Mouse (Mus musculus) forebrain, embryonic 15.5 days (tissue): ENCODE measurements at regions not wholly inside any gene's neighbourhood (a gene's known extent, or its start where the extent isn't known, plus 50 kb on each side); places are given as distances from the start of the nearest gene placed in this dataset.

Experiments
- ATAC-seq: fragments of 200-750 bp; cut with Nextera tagmentation; replicated peaks from 2 replicates; pipeline ENCODE4 v1.8.0; 2017; ENCODE audit warnings: mild to moderate bottlenecking, moderate TSS enrichment, moderate library complexity
- H3K27ac ChIP-seq: fragments of 300-500 bp; sonication (generic); replicated peaks from 2 replicates; pipeline ENCODE4 v1.5.1; 2015; ENCODE audit warnings: mild to moderate bottlenecking, inconsistent platforms
- H3K27me3 ChIP-seq: fragments of 300-500 bp; sonication (generic); 2 replicates; pipeline ENCODE4 v1.6.1; 2015; ENCODE audit warnings: inconsistent platforms
- H3K36me3 ChIP-seq: fragments of 300-500 bp; sonication (generic); 2 replicates; pipeline ENCODE4 v1.6.1; 2015; ENCODE audit warnings: mild to moderate bottlenecking, inconsistent platforms
- H3K4me1 ChIP-seq: fragments of 300-500 bp; sonication (generic); 2 replicates; pipeline ENCODE4 v1.6.1; 2015; ENCODE audit warnings: inconsistent platforms
- H3K4me2 ChIP-seq: fragments of 300-500 bp; sonication (generic); replicated peaks from 2 replicates; pipeline ENCODE4 v1.6.1; 2015; ENCODE audit warnings: mild to moderate bottlenecking, inconsistent platforms
- H3K4me3 ChIP-seq: fragments of 300-500 bp; sonication (generic); 2 replicates; pipeline ENCODE4 v1.5.1; 2015; ENCODE audit warnings: mild to moderate bottlenecking, inconsistent platforms
- H3K9ac ChIP-seq: fragments of 300-500 bp; sonication (generic); replicated peaks from 2 replicates; pipeline ENCODE4 v1.6.1; 2015; ENCODE audit warnings: mild to moderate bottlenecking, inconsistent platforms
- H3K9me3 ChIP-seq: fragments of 300-500 bp; sonication (generic); 2 replicates; pipeline ENCODE4 v1.6.1; 2016; ENCODE audit warnings: inconsistent platforms
- WGBS: fragments of 180-500 bp; shearing (Covaris S2); methylation state at CpG from one replicate; pipeline ENCODE4 v1.1.7; 2015; ENCODE audit warnings: mixed read lengths; 5-methylcytosine and 5-hydroxymethylcytosine counted together

DNA sequence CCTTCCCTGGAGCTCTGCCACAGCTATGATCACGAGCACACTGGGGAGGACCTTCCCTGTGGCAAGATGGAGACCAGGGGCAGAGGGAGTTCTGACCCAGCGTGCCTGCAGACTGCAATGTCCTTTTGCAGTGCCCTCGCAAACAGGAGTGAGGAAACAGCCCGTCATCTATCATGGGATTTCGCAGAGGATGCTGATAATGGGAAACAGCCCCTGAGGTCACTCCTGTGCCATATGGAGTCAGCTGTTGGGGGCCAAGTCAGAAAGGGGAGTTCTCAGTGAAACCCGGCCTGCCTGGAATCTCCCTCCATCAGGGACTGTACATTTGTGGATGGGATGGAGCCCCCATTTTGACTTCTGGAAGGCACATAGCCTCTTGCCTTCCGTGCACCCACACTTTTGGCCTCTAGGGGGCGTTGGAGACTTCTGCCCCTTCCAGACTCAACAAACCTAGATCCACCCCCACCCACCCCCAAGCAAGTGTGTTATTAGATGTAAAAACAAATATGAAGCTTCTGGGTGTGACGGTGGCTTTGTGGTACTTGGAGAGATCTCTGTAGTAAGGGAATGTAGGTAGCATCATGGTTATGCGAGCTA lies 98.1 kb downstream of the Kdr start:
- WGBS, result 81% methylated on average over 10 of the region's 10 CpGs
- Histone ChIP-seq H3K27me3 (no peaks in the 10 kb centered on the region), H3K9me3 (no peaks in the 10 kb centered on the region), H3K9ac (no peak overlapping the region), H3K27ac (no peak overlapping the region), H3K4me1 (no peaks in the 10 kb centered on the region), H3K4me3 (no peak overlapping the region), H3K36me3 (no peaks in the 10 kb centered on the region), H3K4me2 (no peak overlapping the region)
- ATAC-seq, result no peak

DNA sequence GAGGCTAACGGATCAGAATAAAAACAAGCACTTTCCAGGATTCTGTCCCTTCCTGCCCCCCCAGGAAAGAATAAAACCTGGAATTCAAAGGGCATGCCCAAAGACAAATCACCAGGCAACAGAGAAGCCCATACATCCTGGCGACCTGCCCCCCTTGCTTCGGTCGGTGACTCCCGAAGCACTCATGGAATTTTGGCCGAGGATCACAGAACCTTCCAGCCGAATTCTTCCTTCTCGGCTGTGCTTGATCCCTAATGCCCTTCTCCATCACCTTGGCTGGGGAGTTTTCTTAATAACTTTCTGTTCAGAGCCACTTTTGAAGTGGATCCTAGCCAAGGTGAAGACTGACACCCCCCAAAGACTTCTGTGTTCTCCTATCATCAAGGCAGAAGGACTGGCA lies 99.9 kb downstream of the Kdr start:
- Histone ChIP-seq H3K9ac (no peak overlapping the region), H3K4me1 (no peaks in the 10 kb centered on the region), H3K4me3 (no peak overlapping the region)

DNA sequence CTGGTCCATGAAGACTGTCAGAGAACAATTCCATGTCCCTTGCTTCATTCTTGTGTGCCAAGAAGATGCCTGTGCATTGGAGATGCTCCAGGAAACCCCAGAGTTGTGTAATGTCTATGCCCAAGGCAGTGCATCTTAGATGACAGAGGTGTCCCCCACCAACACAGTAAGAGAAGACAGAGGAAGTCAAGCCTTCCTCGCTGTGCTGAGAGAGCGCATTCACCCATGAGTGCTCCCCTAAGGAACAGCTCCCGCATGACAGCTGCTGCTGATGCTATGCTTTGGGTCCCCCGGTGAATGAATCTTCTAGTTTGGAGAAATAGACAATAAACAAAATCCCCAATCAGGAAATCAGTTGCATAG lies 100.7 kb downstream of the Kdr start:
- Histone ChIP-seq H3K36me3 (no peaks in the 10 kb centered on the region), H3K27me3 (no peaks in the 10 kb centered on the region), H3K4me1 (no peaks in the 10 kb centered on the region), H3K4me3 (no peak overlapping the region), H3K27ac (no peak overlapping the region), H3K9ac (no peak overlapping the region), H3K4me2 (no peak overlapping the region), H3K9me3 (no peaks in the 10 kb centered on the region)
- WGBS, result 86% methylated on average over 4 of the region's 4 CpGs
- ATAC-seq, result no peak

More for the DNA sequence above, 99.9 kb downstream of the Kdr start:
- Histone ChIP-seq H3K36me3 (no peaks in the 10 kb centered on the region), H3K27ac (no peak overlapping the region), H3K9me3 (no peaks in the 10 kb centered on the region), H3K27me3 (no peaks in the 10 kb centered on the region), H3K4me2 (no peak overlapping the region)
- no peak for ATAC-seq
- 88% methylated on average over 8 of the region's 8 CpGs for WGBS

DNA sequence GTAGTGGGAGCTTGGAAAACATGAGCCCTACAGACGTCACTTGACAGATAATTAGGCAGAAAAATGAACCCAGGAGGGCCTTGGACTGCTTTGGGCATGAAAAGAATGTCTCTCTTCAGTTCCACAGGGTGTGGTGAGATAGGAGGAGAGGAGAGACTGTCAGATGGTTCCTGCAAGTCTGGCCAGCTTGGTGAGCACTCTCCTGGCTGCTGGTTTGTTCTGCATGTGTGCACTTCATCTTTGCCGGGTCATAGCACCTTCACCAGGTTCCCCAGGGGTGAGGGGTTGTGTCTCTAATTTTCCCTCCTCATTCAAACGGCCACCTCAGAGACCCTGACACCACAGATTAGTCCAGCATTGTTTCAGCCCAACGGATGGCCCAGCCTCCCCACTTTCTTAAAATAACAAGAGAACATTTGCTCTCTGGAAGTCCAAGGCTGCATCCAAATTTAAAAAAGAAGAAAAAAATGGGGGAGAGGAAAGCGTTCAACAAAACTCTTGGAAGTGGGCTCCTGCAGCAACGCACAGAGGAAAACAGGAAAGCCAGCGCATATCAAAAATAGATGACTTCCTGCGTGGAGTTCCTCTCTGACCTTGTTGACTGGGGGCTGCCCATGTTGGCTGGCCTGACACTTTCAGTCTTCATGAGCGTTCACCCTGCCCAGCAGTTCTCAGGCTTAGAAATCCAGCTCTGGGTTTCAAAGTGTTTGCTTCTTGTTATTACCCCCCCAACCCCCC lies 101.2 kb downstream of the Kdr start:
- no peaks in the 10 kb centered on the region for H3K9me3 ChIP-seq
- H3K4me1 ChIP-seq, result no peaks in the 10 kb centered on the region
- no peak overlapping the region for H3K4me2 ChIP-seq
- H3K27me3 ChIP-seq, result no peaks in the 10 kb centered on the region
- H3K9ac ChIP-seq, result no peak overlapping the region
- ATAC-seq, result no peak
- H3K27ac ChIP-seq, result no peak overlapping the region
- no peaks in the 10 kb centered on the region for H3K36me3 ChIP-seq
- whole genome bisulfite sequencing, result 71% methylated on average over 9 of the region's 9 CpGs
- no peak overlapping the region for H3K4me3 ChIP-seq

DNA sequence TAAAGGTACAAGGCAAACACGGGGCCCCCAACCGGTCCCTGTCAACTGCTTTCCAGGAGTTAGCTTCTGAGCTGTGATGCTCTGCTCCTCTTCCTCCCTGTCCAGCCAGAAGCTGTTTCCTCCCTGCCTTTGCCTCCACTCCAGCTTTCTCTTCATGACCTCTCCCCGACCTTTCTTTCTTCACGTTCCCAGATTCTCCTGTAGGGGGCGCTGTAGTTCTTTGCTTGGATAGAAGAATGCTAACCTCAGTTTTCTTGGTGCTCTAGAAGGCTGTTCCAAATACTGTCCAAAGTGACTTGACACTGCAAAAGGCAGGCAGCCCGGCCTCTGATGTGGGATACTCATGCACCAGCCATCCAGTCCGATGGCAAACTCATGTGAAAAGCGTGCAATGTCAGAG lies 107.1 kb downstream of the Kdr start:
- no peak overlapping the region for H3K9ac ChIP-seq
- no peaks in the 10 kb centered on the region for H3K4me1 ChIP-seq
- H3K27ac ChIP-seq, result no peak overlapping the region
- H3K4me3 ChIP-seq, result no peak overlapping the region
- H3K9me3 ChIP-seq, result 0 out of 2 replicates have a peak, but pooled peaks cover 1% of the 10 kb centered on the region
- whole genome bisulfite sequencing, result 30% methylated on average over 8 of the region's 8 CpGs
- no peak overlapping the region for H3K4me2 ChIP-seq
- no peaks in the 10 kb centered on the region for H3K36me3 ChIP-seq
- no peak for ATAC-seq
- H3K27me3 ChIP-seq, result no peaks in the 10 kb centered on the region

DNA sequence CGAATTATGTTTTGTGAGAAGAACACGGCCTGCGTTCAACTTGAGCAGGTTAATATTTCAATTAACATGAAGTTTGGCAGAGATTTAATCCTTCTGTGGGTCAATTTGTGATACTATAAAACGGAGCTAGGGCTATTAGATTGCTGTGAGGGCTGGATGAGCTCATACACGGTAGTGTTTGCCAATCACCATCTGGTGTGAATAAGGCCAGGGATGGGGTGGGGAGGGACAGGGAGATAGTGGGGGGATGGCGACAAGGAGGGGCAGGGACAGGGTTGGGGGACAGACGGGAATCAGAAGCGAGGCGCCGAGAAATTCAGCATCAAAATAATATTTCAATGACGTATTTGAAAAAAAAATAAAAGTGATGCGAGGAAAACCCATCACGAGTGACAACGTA lies 107.6 kb downstream of the Kdr start:
- no peak for ATAC-seq
- WGBS, result 73% methylated on average over 14 of the region's 14 CpGs
- Histone ChIP-seq H3K9ac (no peak overlapping the region), H3K36me3 (no peaks in the 10 kb centered on the region), H3K27me3 (no peaks in the 10 kb centered on the region), H3K4me3 (no peak overlapping the region), H3K4me2 (no peak overlapping the region), H3K9me3 (0 out of 2 replicates have a peak, but pooled peaks cover 3% of the 10 kb centered on the region), H3K4me1 (no peaks in the 10 kb centered on the region), H3K27ac (no peak overlapping the region)

DNA sequence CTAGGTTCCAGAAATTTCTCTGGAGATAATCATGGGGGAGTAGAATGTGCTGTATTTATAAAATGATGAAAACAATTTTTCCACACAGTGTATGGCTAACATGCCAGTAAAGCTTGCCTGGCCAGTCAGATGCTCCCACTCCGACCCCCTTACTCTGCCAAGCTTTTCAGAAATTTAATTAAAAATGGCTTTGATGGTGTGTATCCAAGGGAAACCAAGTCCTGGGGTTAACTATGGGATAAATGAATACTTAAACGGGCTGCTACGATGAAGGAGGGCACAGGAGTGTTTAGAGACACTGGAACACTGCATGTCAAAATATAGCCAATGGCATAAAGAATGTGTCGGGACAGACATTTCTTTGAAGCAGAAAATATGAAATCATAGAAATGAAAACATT lies 108.7 kb downstream of the Kdr start:
- H3K4me3 ChIP-seq, result no peak overlapping the region
- ATAC-seq, result no peak
- WGBS, result 17% methylated on average over 4 of the region's 4 CpGs
- no peaks in the 10 kb centered on the region for H3K4me1 ChIP-seq
- H3K36me3 ChIP-seq, result no peaks in the 10 kb centered on the region
- H3K4me2 ChIP-seq, result no peak overlapping the region
- H3K27me3 ChIP-seq, result no peaks in the 10 kb centered on the region
- H3K9ac ChIP-seq, result no peak overlapping the region
- 0 out of 2 replicates have a peak, but pooled peaks cover 3% of the 10 kb centered on the region for H3K9me3 ChIP-seq
- no peak overlapping the region for H3K27ac ChIP-seq

DNA sequence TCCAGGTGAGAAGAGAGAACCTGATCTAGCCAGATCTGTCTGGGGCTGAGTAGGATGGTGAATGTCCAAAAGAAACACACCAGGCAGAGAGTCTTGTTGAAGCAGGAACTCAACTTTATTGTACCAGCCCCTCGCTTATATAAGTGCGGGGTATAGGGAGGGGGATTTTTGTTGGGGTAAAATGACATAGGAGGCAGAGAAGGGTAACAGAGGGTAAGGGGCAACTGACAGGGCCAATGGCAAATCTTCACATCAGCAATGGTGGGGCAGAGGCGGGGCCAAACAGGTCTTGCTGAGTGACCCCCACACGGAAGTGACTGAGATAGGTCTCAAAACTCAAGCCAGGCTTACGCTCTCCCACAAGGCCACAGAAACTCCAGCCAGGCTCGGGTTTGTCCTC lies 113.2 kb downstream of the Kdr start:
- H3K4me2 ChIP-seq, result no peak overlapping the region
- H3K27me3 ChIP-seq, result no peaks in the 10 kb centered on the region
- ATAC-seq, result no peak
- 0 out of 2 replicates have a peak, but pooled peaks cover 3% of the 10 kb centered on the region for H3K9me3 ChIP-seq
- H3K4me3 ChIP-seq, result no peak overlapping the region
- H3K36me3 ChIP-seq, result no peaks in the 10 kb centered on the region
- no peaks in the 10 kb centered on the region for H3K4me1 ChIP-seq
- no peak overlapping the region for H3K27ac ChIP-seq
- WGBS, result 95% methylated on average over 6 of the region's 6 CpGs
- no peak overlapping the region for H3K9ac ChIP-seq

DNA sequence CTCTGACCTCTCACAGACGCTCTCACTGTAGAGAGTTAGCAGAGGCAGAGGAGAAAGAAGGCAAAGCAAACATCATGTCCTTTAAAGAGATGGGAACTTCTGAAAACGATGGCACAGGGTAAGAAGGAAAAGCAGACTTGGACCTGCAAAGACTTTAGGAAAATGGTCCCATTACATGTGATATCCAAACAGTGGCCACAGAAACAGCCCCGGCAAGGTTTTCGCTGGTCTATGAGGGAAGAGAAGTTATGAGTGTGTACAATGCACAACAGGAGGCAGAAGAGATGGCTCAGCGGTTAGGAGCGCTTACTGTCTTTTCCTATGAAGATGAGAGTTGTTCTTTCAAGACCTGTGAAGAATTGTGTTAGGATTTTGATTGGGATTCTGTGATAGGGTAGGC lies 114.9 kb downstream of the Kdr start:
- Histone ChIP-seq H3K4me2 (no peak overlapping the region), H3K4me1 (no peaks in the 10 kb centered on the region), H3K4me3 (no peak overlapping the region), H3K9me3 (0 out of 2 replicates have a peak, but pooled peaks cover 3% of the 10 kb centered on the region), H3K36me3 (no peaks in the 10 kb centered on the region), H3K27ac (no peak overlapping the region), H3K9ac (no peak overlapping the region), H3K27me3 (no peaks in the 10 kb centered on the region)
- WGBS, result 57% methylated on average over 6 of the region's 6 CpGs
- ATAC-seq, result no peak

DNA sequence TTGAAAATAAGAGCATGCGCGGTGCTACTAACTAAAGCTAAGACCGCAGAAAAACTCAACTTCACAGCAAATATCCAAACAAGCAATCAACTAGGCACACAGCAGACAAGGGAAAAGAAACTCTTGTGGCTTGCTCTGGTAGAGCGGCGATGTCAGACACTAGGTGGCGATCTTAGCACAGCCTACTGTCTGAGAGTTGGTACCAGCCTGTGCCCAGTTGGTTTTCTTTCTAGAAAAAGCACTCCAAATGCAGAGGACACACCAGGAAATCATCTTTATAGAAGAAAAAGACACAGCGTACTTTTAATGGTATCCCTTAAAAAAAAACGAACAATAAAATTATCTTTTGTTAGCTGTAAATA lies 115.6 kb downstream of the Kdr start:
- ATAC-seq, result peak; percentile 86; the same call in 1 of the 2 replicates

DNA sequence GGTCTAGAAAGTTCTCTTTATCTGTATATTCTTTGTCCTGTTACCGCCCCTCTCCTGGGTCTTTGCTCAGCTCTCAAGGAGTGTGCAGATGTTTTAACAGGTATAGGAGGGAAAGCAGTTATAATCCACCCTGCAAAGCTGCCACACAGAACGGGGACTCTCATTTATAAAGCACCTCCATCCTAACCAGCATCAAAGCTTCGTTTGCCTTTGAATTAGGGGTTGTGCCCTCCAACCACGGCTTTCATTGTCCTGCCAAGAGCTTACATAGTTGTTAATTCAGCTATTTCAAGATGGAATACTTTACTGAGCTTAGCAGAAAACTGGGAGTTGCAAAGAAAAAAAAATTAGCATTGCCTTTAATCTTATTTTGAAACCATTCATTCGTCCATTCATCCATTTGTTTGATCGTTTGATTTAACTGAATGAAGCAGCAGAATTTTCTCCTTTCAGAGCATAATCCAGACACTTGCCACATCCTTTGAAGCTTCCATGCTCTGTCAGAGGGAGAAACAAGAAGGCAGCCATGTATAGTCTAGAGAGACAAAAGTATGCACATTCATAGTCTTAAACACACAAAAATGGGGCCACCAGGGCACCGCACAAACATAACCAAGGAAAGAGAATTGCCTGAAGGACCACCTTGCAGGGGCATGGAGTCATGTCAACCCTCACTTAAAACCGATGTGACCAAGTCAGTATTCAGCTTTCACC lies 116.2 kb downstream of the Kdr start:
- Histone ChIP-seq H3K4me3 (no peak overlapping the region), H3K36me3 (no peaks in the 10 kb centered on the region), H3K27ac (no peak overlapping the region), H3K9me3 (0 out of 2 replicates have a peak, but pooled peaks cover 3% of the 10 kb centered on the region), H3K4me2 (no peak overlapping the region), H3K4me1 (no peaks in the 10 kb centered on the region), H3K9ac (no peak overlapping the region), H3K27me3 (no peaks in the 10 kb centered on the region)
- ATAC-seq, result peak; percentile 23; the same call in 1 of the 2 replicates
- WGBS, result 11% methylated on average over 8 of the region's 8 CpGs

More for the DNA sequence above, 115.6 kb downstream of the Kdr start:
- Histone ChIP-seq H3K27me3 (no peaks in the 10 kb centered on the region), H3K9me3 (0 out of 2 replicates have a peak, but pooled peaks cover 3% of the 10 kb centered on the region), H3K9ac (no peak overlapping the region), H3K27ac (no peak overlapping the region), H3K4me1 (no peaks in the 10 kb centered on the region), H3K36me3 (no peaks in the 10 kb centered on the region), H3K4me2 (no peak overlapping the region), H3K4me3 (no peak overlapping the region)
- 9% methylated on average over 8 of the region's 8 CpGs for WGBS

DNA sequence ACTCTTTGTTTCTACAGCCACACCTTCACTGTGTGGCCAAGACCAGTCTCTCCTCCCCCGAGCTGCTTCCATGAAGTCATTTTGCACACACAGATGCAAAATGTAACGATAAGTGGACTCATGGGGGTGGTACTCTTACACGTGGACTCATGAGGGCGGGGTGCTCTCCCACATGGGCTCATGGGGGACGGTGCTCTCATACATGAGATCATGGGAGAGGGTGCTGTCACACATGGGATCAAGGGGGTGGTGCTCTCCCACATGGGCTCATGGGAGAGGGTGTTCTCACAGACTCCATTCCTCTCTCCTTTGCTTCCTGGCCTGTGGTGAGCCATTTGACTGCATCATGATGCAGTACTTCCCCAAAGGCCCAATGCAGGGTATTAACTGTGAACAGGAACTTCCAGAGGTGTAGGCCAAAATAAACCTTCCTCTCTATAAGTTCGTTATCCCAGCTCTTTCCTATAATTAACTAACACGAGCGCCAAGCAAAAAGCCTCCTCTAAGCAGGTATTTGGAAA lies 118.9 kb downstream of the Kdr start:
- Histone ChIP-seq H3K4me2 (no peak overlapping the region), H3K4me1 (no peaks in the 10 kb centered on the region), H3K4me3 (no peak overlapping the region), H3K9me3 (no peaks in the 10 kb centered on the region), H3K9ac (no peak overlapping the region), H3K27me3 (no peaks in the 10 kb centered on the region), H3K27ac (no peak overlapping the region), H3K36me3 (no peaks in the 10 kb centered on the region)
- ATAC-seq, result no peak
- 85% methylated on average over 8 of the region's 8 CpGs for WGBS
